Mouse (Mus musculus) layer of hippocampus, adult 2 months (tissue): Measurements from ENCODE around the gene Lin52. TPM values are rescaled to one million over a fixed set of nuclear protein-coding genes. Genes with fewer than 3 reads are reported as not detected.

Experiments used
- DNase-seq, 2 experiments: peaks; one replicate each; pipeline ENCODE4 v3.0.0; 2022; ENCODE audit warnings: low spot score in 2 of 2
- H3K27ac ChIP-seq: fragments of 200-600 bp; 2 replicates; pipeline ENCODE4 v1.8.1; 2022
- H3K4me3 ChIP-seq: fragments of 200-600 bp; 2 replicates; pipeline ENCODE4 v1.8.1; 2022; ENCODE audit warnings: mild to moderate bottlenecking
- CTCF ChIP-seq: fragments of 200-600 bp; conservative IDR thresholded peaks from 2 replicates; pipeline ENCODE4 v1.8.1; 2022; ENCODE audit warnings: antibody characterized with exemption, mild to moderate bottlenecking, moderate library complexity
- total RNA-seq, 2 experiments: library from RNA; stranded (reverse); gene quantifications; 2 replicates each; pipeline ENCODE4 v1.2.3; 2021

Lin52 gene
- total RNA-seq, 2 experiments from 2014 or later, result 24.6 to 25.7 TPM

DNA sequence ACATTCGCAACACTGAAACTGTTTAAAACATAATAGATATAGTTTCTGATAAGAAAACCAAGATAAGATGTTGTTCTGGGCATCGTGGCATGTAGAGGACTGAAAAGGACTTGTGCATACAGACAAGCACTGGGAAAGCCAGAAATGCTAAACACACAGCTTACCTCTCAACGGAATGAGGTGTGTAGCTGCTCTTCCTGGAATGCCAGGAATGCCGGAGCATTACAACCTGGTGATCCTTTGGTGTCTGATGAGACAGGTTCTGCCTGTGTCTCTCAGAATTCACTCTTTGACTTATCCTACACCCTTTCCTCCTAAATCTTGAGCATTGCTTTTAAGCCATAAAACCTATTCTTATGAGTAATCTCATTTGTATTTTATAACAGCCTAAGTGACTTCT is 8.7 kb upstream of the Lin52 start:
- H3K4me3 ChIP-seq, result no peak overlapping the region
- DNase-seq, result no peak
- no peak overlapping the region for H3K27ac ChIP-seq
- TF ChIP-seq CTCF, result no peak

DNA sequence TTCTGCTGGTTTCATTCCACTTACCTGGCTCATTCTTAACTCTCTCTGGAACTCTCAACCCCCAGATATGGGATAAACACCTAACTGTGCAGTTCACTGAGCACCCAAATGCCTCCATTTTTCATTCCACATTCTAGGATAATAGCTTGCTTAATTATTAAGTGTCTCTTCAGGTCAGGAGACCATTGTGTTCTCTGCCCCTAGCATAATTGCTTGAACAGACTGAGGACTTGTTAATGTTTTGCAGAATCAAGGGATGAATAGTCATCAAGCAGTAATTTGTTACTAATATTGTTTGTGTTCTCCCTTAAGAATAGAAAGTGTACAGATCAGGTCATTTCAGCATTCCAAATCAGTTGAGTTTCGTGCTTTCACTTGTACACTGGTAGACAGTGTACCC is 3.8 kb upstream of the Lin52 start:
- no peak for TF ChIP-seq CTCF
- DNase-seq, result no peak
- H3K4me3 ChIP-seq, result no peak overlapping the region
- no peak overlapping the region for H3K27ac ChIP-seq

DNA sequence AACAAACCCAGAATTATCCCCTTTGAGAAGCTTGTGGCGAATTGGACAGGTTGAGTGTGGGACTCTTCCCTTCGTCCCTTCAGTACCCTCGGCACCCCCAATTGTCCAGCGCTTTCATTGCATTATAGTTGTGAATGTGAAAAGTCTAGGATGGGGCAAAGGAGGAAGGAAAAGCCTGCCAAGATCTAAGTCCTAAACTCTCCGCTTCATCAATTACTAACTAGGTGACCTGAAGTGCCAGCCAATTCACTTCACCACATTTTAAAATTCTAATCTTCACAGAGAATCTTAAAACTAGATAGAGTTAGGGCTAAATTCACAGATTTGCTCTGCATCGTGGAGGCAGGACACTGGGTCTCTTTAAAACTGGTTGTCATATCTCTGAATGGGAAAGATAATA is 3.0 kb upstream of the Lin52 start:
- no peak for DNase-seq
- H3K27ac ChIP-seq, result no peak overlapping the region
- no peak overlapping the region for H3K4me3 ChIP-seq
- no peak for TF ChIP-seq CTCF

GRCm38 (mm10) chr12:84449887-84450286 is 1.3 kb upstream of the Lin52 start:
- DNase-seq, result no peak
- no peak for TF ChIP-seq CTCF
- H3K4me3 ChIP-seq, result peak overlapping the region; percentile 68
- peak overlapping the region; percentile 94; the same call in 1 of the 2 replicates for H3K27ac ChIP-seq

GRCm38 (mm10) chr12:84450351-84450717 is 888 bp upstream of the Lin52 start:
- DNase-seq, result peak in 1 of 2 experiments; percentile 7
- Histone ChIP-seq H3K27ac (peak overlapping the region; percentile 94), H3K4me3 (peak overlapping the region; percentile 68)
- no peak for TF ChIP-seq CTCF

DNA sequence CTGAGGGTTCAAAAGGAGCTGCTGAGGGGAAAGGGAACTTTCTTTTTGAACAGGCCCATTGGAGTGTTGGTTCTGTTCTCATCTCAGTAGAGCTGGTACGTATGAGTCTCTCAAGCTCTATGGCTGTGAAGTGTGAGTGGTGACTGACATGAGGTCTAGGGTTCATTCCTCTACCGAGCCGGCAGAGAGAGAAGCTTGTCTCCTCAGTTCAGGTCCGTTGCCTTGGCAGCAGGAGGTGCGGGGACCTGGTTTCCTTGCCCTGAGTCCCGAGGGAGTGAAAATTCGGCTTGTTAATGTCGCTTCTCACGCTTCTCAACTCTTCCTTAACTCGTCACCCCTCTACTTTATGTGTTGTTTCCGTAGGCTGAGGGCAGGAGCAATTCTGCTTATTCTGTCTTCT is 579 bp downstream of the Lin52 start:
- TF ChIP-seq CTCF, result no peak
- Histone ChIP-seq H3K27ac (peak overlapping the region; percentile 82), H3K4me3 (peak overlapping the region; percentile 68)
- DNase-seq, result no peak

DNA sequence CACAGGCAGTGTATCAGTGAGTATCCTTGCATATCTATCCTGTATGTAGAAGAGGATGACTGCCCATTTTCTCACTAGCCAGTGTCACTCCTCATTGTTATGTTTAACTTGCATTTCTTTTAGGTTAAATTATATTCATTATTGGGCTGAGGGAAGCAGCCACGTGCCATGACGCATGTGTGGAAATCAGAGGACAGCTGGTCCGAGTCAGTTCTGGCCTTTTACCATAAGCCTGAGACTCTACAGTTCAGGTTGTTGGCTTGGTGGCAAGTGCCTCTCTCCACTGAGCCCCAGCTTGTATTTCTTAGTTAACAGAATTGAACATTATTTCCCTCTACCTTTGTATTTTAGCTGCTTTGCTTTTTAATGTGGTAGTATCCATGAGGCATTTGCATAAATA is 5.7 kb downstream of the Lin52 start:
- no peak for DNase-seq
- Histone ChIP-seq H3K4me3 (no peak overlapping the region), H3K27ac (no peak overlapping the region)
- TF ChIP-seq CTCF, result no peak

- peak; percentile 44 for TF ChIP-seq CTCF
- no peak overlapping the region for H3K27ac ChIP-seq
- DNase-seq, result no peak
- no peak overlapping the region for H3K4me3 ChIP-seq
Observed at GRCm38 (mm10) chr12:84459845-84460244, 8.6 kb downstream of the Lin52 start.

GRCm38 (mm10) chr12:84461416-84461815 is 10.2 kb downstream of the Lin52 start:
- DNase-seq, result no peak
- TF ChIP-seq CTCF, result no peak
- Histone ChIP-seq H3K27ac (no peak overlapping the region), H3K4me3 (no peak overlapping the region)

GRCm38 (mm10) chr12:84462856-84463255 is 11.6 kb downstream of the Lin52 start:
- no peak overlapping the region for H3K4me3 ChIP-seq
- H3K27ac ChIP-seq, result no peak overlapping the region
- DNase-seq, result no peak
- TF ChIP-seq CTCF, result no peak

GRCm38 (mm10) chr12:84468701-84469100 is 17.5 kb downstream of the Lin52 start:
- H3K27ac ChIP-seq, result no peak overlapping the region
- peak; percentile 88 for TF ChIP-seq CTCF
- H3K4me3 ChIP-seq, result no peak overlapping the region
- DNase-seq, result peak; percentile 46 to 51

DNA sequence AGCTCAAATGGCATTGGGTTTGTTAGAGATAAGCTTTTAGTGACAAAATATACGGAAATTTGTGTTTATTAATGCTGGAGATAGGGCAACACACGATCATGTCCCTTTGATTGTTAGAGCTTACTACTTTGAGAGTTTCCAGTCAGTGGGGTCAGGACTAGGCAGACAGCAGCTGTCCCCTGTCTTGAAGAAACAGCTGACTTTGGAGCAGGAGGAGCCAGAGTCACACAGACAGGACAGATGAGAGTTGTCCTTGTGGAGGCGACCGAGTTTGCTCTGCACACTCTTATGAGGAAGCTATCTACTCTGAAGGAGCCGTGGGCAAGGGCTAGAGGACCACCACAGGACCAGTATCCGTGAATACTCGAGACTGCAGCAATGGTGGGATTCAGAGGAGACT is 27.7 kb downstream of the Lin52 start:
- TF ChIP-seq CTCF, result no peak
- no peak for DNase-seq
- H3K27ac ChIP-seq, result no peak overlapping the region
- no peak overlapping the region for H3K4me3 ChIP-seq

DNA sequence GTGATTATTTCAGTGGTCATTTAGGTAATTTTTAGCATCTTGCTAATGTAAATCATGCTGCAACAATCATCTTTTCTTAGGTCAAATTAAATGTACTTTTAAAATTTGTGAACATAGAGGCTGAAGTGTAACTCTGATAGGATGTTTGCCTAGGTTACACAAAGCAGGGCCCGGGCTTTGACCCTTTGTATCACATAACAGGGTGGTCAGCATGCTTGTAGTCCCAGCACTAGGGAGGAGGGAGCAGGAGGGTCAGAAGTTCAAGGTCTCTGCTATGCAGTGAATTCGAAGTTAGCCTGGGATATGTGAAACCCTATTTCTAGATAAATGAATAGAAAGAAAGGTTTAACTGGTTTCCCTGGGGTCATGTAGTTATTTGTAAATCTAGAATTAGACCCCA is 30.0 kb downstream of the Lin52 start:
- no peak for DNase-seq
- H3K27ac ChIP-seq, result no peak overlapping the region
- no peak overlapping the region for H3K4me3 ChIP-seq
- no peak for TF ChIP-seq CTCF

DNA sequence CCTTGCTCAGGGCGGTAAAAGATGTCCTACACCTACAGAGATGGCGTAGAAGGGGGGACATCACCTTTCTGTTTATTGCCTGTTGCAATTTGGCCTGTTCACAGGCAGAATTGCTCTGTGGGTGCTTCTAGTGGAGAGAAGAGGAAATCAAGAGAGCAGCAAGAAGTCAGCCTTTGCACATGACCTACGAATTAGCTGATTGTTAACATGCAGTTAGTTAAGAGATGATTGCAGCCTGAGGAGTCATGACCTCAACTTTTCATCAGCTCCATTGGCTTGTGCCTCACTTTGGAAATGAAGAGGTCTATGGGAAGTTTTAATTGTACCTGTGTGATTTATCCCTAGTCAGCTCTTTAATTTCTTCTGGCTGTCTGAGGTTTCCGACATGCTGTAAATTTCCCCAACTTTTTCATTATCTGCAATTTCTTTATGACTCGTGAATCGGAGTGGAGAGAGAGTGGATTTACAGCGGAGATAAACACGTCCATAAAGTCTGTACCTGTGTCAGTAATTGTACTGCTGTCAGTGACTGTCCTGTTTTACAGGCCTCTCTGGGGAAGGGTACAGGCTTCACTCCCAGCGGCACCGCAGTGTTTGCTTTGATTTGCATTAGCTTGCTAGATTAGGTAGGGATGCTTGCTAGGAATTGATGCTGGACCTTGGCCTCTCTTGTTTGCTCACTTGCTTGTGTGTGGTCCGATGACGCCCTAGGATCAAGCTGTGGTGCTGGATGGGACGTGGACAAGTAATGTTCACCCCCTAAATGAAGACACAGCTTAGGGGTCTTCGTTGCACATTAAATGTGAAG is 31.8 kb downstream of the Lin52 start:
- no peak overlapping the region for H3K27ac ChIP-seq
- no peak for DNase-seq
- TF ChIP-seq CTCF, result no peak
- no peak overlapping the region for H3K4me3 ChIP-seq
